Mouse (Mus musculus): ENCODE measurements around the gene Ppp2r5c. TPM values are rescaled to one million over a fixed set of nuclear protein-coding genes. Genes with fewer than 3 reads are reported as not detected.
A peak's percentile ranks its signal among the peaks of the same experiment; 100 is the strongest.

Ppp2r5c gene
- polyA plus RNA-seq, 1 experiment from 2014 or later = 143 TPM

GRCm38 (mm10) chr12:110510171-110510871 is 63.4 kb downstream of the Ppp2r5c start:
- peaks cover 12% of the 10 kb centered on the region for H3K4me1 ChIP-seq (replicated peaks; ENCODE audit: control insufficient read depth, insufficient read depth, low read length)
- H3K4me3 ChIP-seq (ENCODE audit: low read depth, low read length) = no peak overlapping the region
- H3K36me3 ChIP-seq (ENCODE audit: control insufficient read depth, insufficient read depth) = peaks cover 12% of the 10 kb centered on the region; the same call in 1 of the 2 replicates
- no peak overlapping the region; the same call in 1 of the 2 replicates for H3K27ac ChIP-seq (ENCODE audit: low read depth, low read length)
- TF ChIP-seq CTCF (IDR thresholded peaks at IDR 0.05; ENCODE audit: low read depth) = no peak
- peak overlapping the region; percentile 6; the same call in 1 of the 2 replicates for H3K4me2 ChIP-seq (replicated peaks; ENCODE audit: low read depth)
- no peak for ATAC-seq
- no peaks in the 10 kb centered on the region for H3K27me3 ChIP-seq (replicated peaks; ENCODE audit: control insufficient read depth, insufficient read depth, low read length)
- H3K9ac ChIP-seq (ENCODE audit: low read depth, low read length) = no peak overlapping the region
- WGBS = 60% methylated on average over 9 of the region's 9 CpGs
- no peaks in the 10 kb centered on the region for H3K9me3 ChIP-seq (ENCODE audit: control insufficient read depth)

GRCm38 (mm10) chr12:110511201-110511600 is 64.3 kb downstream of the Ppp2r5c start:
- Histone ChIP-seq H3K27ac (ENCODE audit: low read depth, low read length) (peak overlapping the region; percentile 21; the same call in 1 of the 2 replicates), H3K9ac (ENCODE audit: low read depth, low read length) (no peak overlapping the region), H3K4me1 (replicated peaks; ENCODE audit: control insufficient read depth, insufficient read depth, low read length) (peaks cover 8% of the 10 kb centered on the region), H3K9me3 (ENCODE audit: control insufficient read depth) (no peaks in the 10 kb centered on the region), H3K27me3 (replicated peaks; ENCODE audit: control insufficient read depth, insufficient read depth, low read length) (no peaks in the 10 kb centered on the region), H3K4me3 (ENCODE audit: low read depth, low read length) (no peak overlapping the region), H3K4me2 (replicated peaks; ENCODE audit: low read depth) (no peak overlapping the region), H3K36me3 (ENCODE audit: control insufficient read depth, insufficient read depth) (0 out of 2 replicates have a peak, but pooled peaks cover 12% of the 10 kb centered on the region)
- TF ChIP-seq CTCF (IDR thresholded peaks at IDR 0.05; ENCODE audit: low read depth) = no peak
- no peak for ATAC-seq
- 60% methylated on average over 12 of the region's 12 CpGs for WGBS

GRCm38 (mm10) chr12:110511856-110512433 is 65.0 kb downstream of the Ppp2r5c start:
- no peak overlapping the region for H3K27ac ChIP-seq (ENCODE audit: low read depth, low read length)

GRCm38 (mm10) chr12:110512884-110513283 is 66.0 kb downstream of the Ppp2r5c start:
- Histone ChIP-seq H3K4me2 (replicated peaks; ENCODE audit: low read depth) (no peak overlapping the region), H3K27ac (ENCODE audit: low read depth, low read length) (no peak overlapping the region), H3K27me3 (replicated peaks; ENCODE audit: control insufficient read depth, insufficient read depth, low read length) (no peaks in the 10 kb centered on the region), H3K9me3 (ENCODE audit: control insufficient read depth) (no peaks in the 10 kb centered on the region), H3K4me1 (replicated peaks; ENCODE audit: control insufficient read depth, insufficient read depth, low read length) (peaks cover 8% of the 10 kb centered on the region; the same call in 1 of the 2 replicates), H3K36me3 (ENCODE audit: control insufficient read depth, insufficient read depth) (peaks cover 19% of the 10 kb centered on the region; the same call in 1 of the 2 replicates), H3K9ac (ENCODE audit: low read depth, low read length) (no peak overlapping the region), H3K4me3 (ENCODE audit: low read depth, low read length) (no peak overlapping the region)
- WGBS = 53% methylated on average over 7 of the region's 7 CpGs
- no peak for ATAC-seq
- TF ChIP-seq CTCF (IDR thresholded peaks at IDR 0.05; ENCODE audit: low read depth) = no peak

More at GRCm38 (mm10) chr12:110511856-110512433, 65.0 kb downstream of the Ppp2r5c start:
- Histone ChIP-seq H3K9ac (ENCODE audit: low read depth, low read length) (no peak overlapping the region), H3K36me3 (ENCODE audit: control insufficient read depth, insufficient read depth) (peaks cover 15% of the 10 kb centered on the region; the same call in 1 of the 2 replicates), H3K4me1 (replicated peaks; ENCODE audit: control insufficient read depth, insufficient read depth, low read length) (peaks cover 8% of the 10 kb centered on the region; the same call in 1 of the 2 replicates), H3K9me3 (ENCODE audit: control insufficient read depth) (no peaks in the 10 kb centered on the region), H3K4me3 (ENCODE audit: low read depth, low read length) (no peak overlapping the region), H3K4me2 (replicated peaks; ENCODE audit: low read depth) (no peak overlapping the region), H3K27me3 (replicated peaks; ENCODE audit: control insufficient read depth, insufficient read depth, low read length) (no peaks in the 10 kb centered on the region)
- 37% methylated on average over 9 of the region's 9 CpGs for WGBS
- TF ChIP-seq CTCF (IDR thresholded peaks at IDR 0.05; ENCODE audit: low read depth) = peak; percentile 48
- 0 out of 2 replicates have a peak, but pooled peaks have one; percentile 27 for ATAC-seq

DNA sequence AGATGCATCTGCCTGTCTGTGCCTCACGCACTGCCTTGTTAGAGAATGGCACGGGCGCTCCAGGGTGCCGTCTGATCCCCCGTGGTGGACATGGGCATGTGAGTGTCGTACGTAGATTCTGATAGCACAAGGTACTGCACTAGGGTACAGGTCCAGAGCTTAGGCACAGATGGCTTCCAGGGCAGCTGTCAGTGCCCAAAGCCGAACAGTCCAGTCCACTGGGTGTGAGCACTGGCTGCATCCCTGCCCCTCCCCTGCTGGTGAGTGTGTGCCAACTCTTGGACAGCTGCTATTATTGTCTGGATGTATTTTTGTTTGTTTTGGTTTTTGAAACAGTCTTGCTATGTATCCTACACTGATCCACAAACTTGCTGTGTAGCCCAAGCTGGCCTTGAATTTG is 68.8 kb downstream of the Ppp2r5c start:
- 90% methylated on average over 8 of the region's 8 CpGs for WGBS
- TF ChIP-seq CTCF (IDR thresholded peaks at IDR 0.05; ENCODE audit: low read depth) = no peak
- Histone ChIP-seq H3K27ac (ENCODE audit: low read depth, low read length) (no peak overlapping the region), H3K36me3 (ENCODE audit: control insufficient read depth, insufficient read depth) (peaks cover 12% of the 10 kb centered on the region; the same call in 1 of the 2 replicates), H3K4me2 (replicated peaks; ENCODE audit: low read depth) (no peak overlapping the region), H3K9ac (ENCODE audit: low read depth, low read length) (no peak overlapping the region), H3K9me3 (ENCODE audit: control insufficient read depth) (no peaks in the 10 kb centered on the region), H3K4me1 (replicated peaks; ENCODE audit: control insufficient read depth, insufficient read depth, low read length) (0 out of 2 replicates have a peak, but pooled peaks cover 8% of the 10 kb centered on the region), H3K27me3 (replicated peaks; ENCODE audit: control insufficient read depth, insufficient read depth, low read length) (no peaks in the 10 kb centered on the region), H3K4me3 (ENCODE audit: low read depth, low read length) (no peak overlapping the region)
- no peak for ATAC-seq

DNA sequence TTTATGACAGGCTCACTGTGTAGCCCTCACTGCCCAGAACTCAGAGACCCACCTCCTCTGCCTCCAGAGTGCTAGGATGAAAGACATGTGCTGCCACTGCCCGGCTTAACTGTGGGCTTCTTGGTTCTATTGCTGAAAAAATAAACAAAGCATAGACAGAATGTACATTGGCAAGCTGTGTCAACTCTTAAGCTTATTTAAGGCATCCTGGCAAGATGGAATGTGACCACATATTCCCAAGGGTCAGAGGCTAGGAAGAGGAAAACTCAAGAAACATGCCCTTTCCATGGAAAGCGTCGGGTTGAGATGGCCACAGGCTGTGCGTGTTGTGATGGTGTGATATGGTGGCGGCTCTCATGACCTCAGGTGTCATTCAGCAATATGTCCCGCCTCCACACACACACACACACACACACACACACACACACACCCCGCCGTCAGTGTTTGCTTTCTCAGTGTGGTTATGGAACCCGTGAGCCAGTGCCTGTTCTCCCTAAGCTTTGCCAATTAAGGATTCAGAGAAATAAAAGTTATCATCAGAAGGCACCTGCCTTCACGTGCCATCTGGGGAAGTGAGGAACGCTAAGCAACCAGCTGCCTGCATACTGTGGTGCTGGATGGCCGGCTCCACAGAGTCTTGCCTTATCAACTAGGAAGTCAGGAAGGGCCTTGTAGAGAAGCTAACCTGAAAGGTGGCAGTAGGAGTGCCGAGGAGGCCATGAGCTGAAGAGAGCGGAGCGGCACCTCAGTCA is 73.5 kb downstream of the Ppp2r5c start:
- H3K27ac ChIP-seq (ENCODE audit: low read depth, low read length) = no peak overlapping the region; the same call in 1 of the 2 replicates
- H3K4me3 ChIP-seq (ENCODE audit: low read depth, low read length) = no peak overlapping the region
- no peak for ATAC-seq
- no peak overlapping the region for H3K4me2 ChIP-seq (replicated peaks; ENCODE audit: low read depth)
- TF ChIP-seq CTCF (IDR thresholded peaks at IDR 0.05; ENCODE audit: low read depth) = no peak
- H3K9ac ChIP-seq (ENCODE audit: low read depth, low read length) = no peak overlapping the region
- 71% methylated on average over 15 of the region's 15 CpGs for WGBS
- H3K4me1 ChIP-seq (replicated peaks; ENCODE audit: control insufficient read depth, insufficient read depth, low read length) = no peaks in the 10 kb centered on the region
- no peaks in the 10 kb centered on the region for H3K9me3 ChIP-seq (ENCODE audit: control insufficient read depth)
- H3K36me3 ChIP-seq (ENCODE audit: control insufficient read depth, insufficient read depth) = peaks cover 32% of the 10 kb centered on the region
- H3K27me3 ChIP-seq (replicated peaks; ENCODE audit: control insufficient read depth, insufficient read depth, low read length) = no peaks in the 10 kb centered on the region

Data from intestine, postnatal 0 days (tissue).